Mouse (Mus musculus) frontal cortex, postnatal 36 days (tissue): ENCODE data around the gene Cdkl3.

Experiments
- DNase-seq, 2 experiments: peaks; one replicate each; pipeline ENCODE4 v3.0.0; 2022; ENCODE audit warnings: low spot score in 2 of 2

Cdkl3 gene

GRCm38 (mm10) chr11:52003772-52004528 lies at the start of gene Cdkl3:
TSS of gene Cdkl3 (plus strand) at chr11:52004221.
- DNase-seq: peak; percentile 85 to 87

- no peak for DNase-seq
Observed at GRCm38 (mm10) chr11:51956112-51956511, 47.9 kb upstream of the Cdkl3 start.

- no peak for DNase-seq
Observed at GRCm38 (mm10) chr11:51957760-51958159, 46.3 kb upstream of the Cdkl3 start.

GRCm38 (mm10) chr11:51959511-51959910 lies 44.5 kb upstream of the Cdkl3 start:
- no peak for DNase-seq

- no peak for DNase-seq
Observed at GRCm38 (mm10) chr11:51960061-51960460, 44.0 kb upstream of the Cdkl3 start.

- peak; percentile 19 to 36 for DNase-seq
Observed at GRCm38 (mm10) chr11:51960967-51961471, 43.0 kb upstream of the Cdkl3 start.

- DNase-seq: no peak
Observed at GRCm38 (mm10) chr11:51961761-51962160, 42.3 kb upstream of the Cdkl3 start.

- DNase-seq: no peak
Observed at GRCm38 (mm10) chr11:51962277-51962676, 41.7 kb upstream of the Cdkl3 start.

GRCm38 (mm10) chr11:51966651-51967050 lies 37.4 kb upstream of the Cdkl3 start:
- DNase-seq: no peak

GRCm38 (mm10) chr11:51967443-51968401 lies 36.3 kb upstream of the Cdkl3 start, which contains the start of gene Cdkn2aipnl:
TSS of gene Cdkn2aipnl (plus strand) at chr11:51967661.
- DNase-seq: peak; percentile 97 to 98

GRCm38 (mm10) chr11:51968896-51969295 lies 35.1 kb upstream of the Cdkl3 start:
- no peak for DNase-seq

GRCm38 (mm10) chr11:51969511-51969910 lies 34.5 kb upstream of the Cdkl3 start:
- no peak for DNase-seq

GRCm38 (mm10) chr11:51971644-51972043 lies 32.4 kb upstream of the Cdkl3 start:
- no peak for DNase-seq

- DNase-seq: peak; percentile 43 to 47
Observed at GRCm38 (mm10) chr11:51999611-52000289, 4.3 kb upstream of the Cdkl3 start.

- peak; percentile 90 to 97 for DNase-seq
Observed at GRCm38 (mm10) chr11:52000290-52000962, 3.6 kb upstream of the Cdkl3 start, which contains the start of gene Ube2b. TSS of gene Ube2b (minus strand) at chr11:52000762.

GRCm38 (mm10) chr11:52001341-52001740 lies 2.7 kb upstream of the Cdkl3 start:
- DNase-seq: no peak

GRCm38 (mm10) chr11:52001861-52002260 lies 2.2 kb upstream of the Cdkl3 start:
- DNase-seq: no peak

- DNase-seq: no peak
Observed at GRCm38 (mm10) chr11:52002842-52003504, 1.0 kb upstream of the Cdkl3 start.

GRCm38 (mm10) chr11:52003505-52003771 lies 583 bp upstream of the Cdkl3 start:
- DNase-seq: no peak

- no peak for DNase-seq
Observed at GRCm38 (mm10) chr11:52005586-52005985, 1.6 kb downstream of the Cdkl3 start.

- no peak for DNase-seq
Observed at GRCm38 (mm10) chr11:52011011-52011410, 7.0 kb downstream of the Cdkl3 start.
